Mouse (Mus musculus) lung, adult 2 months (tissue): ENCODE results near the gene Rev1.

Experiments
- CTCF ChIP-seq: fragments of 200-500 bp; IDR thresholded peaks from 2 replicates; pipeline ENCODE4 v1.5.1; 2011; ENCODE audit warnings: mild to moderate bottlenecking, low read length, control low read depth; ENCODE audit not compliant: insufficient read depth
- POLR2A ChIP-seq: fragments of 200-500 bp; IDR thresholded peaks from 2 replicates; pipeline ENCODE4 v1.6.1; 2011; ENCODE audit warnings: low read depth, mild to moderate bottlenecking, control low read depth, low read length, borderline replicate concordance; ENCODE audit errors: extremely low read depth

GRCm38 (mm10) chr1:38055176-38055575 lies 74.4 kb downstream of the Rev1 start:
- TF ChIP-seq CTCF (no peak), POLR2A (no peak)
